Mouse (Mus musculus) cortical plate, adult 2 months (tissue): ENCODE results near the gene Trpc6.

Source experiments
- CTCF ChIP-seq: fragments of 200-500 bp; IDR thresholded peaks from 2 replicates; pipeline ENCODE4 v1.5.1; 2011; ENCODE audit warnings: mild to moderate bottlenecking, control low read depth, low read length; ENCODE audit not compliant: insufficient read depth; ENCODE audit errors: extremely low read depth
- POLR2A ChIP-seq: fragments of 200-500 bp; IDR thresholded peaks from 2 replicates; pipeline ENCODE4 v1.6.1; 2011; ENCODE audit warnings: mild to moderate bottlenecking, low read length, control low read depth; ENCODE audit not compliant: insufficient read depth; ENCODE audit errors: extremely low read depth

DNA sequence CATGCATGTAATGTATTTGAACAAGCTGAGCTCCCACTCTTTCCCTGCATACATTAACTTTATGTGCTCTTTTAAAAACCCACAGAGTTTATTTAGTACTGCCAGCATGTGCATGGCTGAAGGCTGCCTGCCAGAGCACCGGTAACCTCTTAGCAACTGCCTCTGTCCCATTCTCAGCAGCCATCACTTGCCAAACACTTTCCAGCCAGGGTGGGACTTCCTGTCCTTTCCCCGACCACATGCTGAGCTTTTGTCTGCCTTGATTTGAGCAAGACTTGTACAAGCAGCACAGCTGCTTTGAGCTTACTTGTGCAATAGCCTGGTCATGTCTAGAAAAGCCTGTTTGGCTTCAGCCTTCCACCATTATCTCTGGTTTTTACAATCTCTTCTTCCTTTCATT, 90.4 kb downstream of the Trpc6 start:
- TF ChIP-seq POLR2A (no peak), CTCF (no peak)
